Mouse (Mus musculus): ENCODE results near the gene Fam221b.

Gene Fam221b

GRCm38 (mm10) chr4:43666412-43666811 lies 2.5 kb downstream of the Fam221b start:
- in situ Hi-C loops (cut with MboI; ENCODE audit: low sequenced_read_pairs), result no loop called here

GRCm38 (mm10) chr4:43657146-43657545 lies 11.8 kb downstream of the Fam221b start:
- in situ Hi-C loops (cut with MboI; ENCODE audit: low sequenced_read_pairs), result no loop called here

DNA sequence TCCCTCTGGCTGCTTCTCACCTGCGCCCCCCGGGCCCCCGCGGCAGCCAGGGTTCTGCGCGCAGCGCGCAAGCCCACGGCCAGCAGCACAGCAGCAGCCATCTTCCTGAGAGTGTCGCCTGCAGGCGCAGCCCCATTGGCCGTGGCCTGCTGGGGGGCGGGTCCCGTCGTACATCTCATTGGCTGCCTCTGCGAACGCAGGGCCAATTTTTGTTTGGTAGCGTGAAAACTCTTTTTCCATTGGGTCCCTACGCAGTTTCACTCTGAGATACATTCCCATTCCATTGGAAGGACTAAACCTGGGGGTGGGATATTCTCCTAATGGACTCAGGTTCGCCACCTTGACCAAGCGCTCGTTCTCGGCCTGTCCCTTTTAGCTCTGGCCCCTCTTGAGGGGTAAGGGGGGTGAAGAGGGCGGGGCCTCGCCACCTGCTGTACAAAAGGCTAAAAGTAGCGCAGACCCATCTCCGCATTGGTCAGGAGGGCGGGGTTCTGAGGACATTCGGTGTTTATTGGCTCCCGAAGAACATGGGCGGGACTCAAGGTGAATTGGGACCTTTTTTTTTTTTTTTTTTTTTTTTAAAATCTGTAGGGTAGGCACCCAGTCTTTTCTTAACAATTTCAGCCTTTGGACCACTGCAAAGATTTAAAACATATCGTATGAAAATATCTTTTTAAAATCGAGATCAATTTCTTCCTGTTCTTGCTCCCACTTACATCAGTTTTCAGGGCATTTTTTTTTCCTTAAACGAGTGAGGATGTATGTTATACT lies 12.4 kb downstream of the Fam221b start, which contains the start of gene Hint2:
Gene Hint2, minus strand, starts transcription at position 128 of the 771 bp plus-strand sequence.
- in situ Hi-C loops (cut with MboI; ENCODE audit: low sequenced_read_pairs), result no loop called here

GRCm38 (mm10) chr4:43655656-43656338 lies 13.1 kb downstream of the Fam221b start:
- in situ Hi-C loops (cut with MboI; ENCODE audit: low sequenced_read_pairs), result no loop called here

GRCm38 (mm10) chr4:43653161-43654015 lies 15.6 kb downstream of the Fam221b start, which contains the start of gene Spag8:
Gene Spag8 (minus strand): TSS chr4:43653594.
- in situ Hi-C loops (cut with MboI; ENCODE audit: low sequenced_read_pairs), result no loop called here

DNA sequence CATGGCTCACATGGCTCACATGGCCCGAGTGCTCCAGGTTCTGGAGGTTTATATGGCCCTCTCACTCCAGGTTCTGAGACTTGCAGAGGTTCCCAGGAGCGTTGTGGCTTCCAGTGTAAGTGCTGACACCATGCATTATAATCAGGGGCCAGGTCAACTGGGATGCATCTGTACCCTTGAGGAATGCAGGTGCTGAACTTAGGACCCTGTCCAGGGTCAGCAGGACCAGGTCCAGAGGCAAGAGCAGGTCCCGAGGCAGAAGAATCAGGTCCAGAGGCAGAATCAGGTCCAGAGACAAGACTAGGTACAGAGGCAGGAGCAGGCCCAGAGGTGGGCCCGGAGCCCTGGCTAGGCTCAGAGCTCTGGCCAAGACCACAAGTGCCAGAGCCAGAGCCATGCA lies 16.2 kb downstream of the Fam221b start:
- in situ Hi-C loops (cut with MboI; ENCODE audit: low sequenced_read_pairs), result no loop called here

DNA sequence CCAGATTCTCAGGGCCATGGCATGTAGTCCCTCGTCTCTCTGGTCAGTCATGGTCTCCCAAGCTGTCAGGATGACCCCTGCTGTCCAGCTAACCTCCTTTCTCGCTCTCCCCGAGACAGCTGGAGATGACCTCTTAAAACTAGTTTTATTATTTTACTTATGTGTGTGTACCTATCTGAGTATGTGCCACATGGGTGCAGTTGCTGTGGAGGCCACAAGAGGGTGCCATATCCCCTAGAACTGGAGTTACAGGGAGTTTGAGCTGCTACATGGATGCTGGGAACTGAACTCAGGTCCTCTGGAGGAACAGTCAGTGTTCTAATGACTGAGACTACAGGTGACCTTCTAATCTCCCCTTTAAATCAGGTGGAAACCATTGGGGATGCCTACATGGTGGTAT lies 19.2 kb downstream of the Fam221b start:
- in situ Hi-C loops (cut with MboI; ENCODE audit: low sequenced_read_pairs), result no loop called here

- in situ Hi-C loops (cut with MboI; ENCODE audit: low sequenced_read_pairs), result no loop called here
Measured at GRCm38 (mm10) chr4:43640491-43640890, 28.5 kb downstream of the Fam221b start.

DNA sequence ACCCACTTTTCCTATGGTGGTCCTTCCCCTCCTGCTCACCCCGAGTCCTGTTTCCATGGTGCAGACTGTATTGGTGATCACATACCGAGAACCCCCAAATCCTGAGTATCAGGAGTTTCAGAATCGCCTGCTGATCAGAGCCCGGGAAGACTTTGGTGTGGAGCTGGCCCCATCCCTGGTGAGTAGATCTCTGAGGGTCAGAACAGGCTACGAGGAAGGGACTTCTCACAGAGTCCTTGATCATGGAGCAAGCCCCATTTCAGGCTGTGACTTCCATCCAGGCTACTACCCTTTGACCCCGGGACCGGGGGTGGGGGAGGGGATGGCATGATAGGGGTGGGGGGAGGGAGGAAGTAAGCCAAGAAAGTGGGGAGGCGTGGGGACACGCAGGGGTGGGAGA lies 28.9 kb downstream of the Fam221b start:
- in situ Hi-C loops (cut with MboI; ENCODE audit: low sequenced_read_pairs), result no loop called here

- in situ Hi-C loops (cut with MboI; ENCODE audit: low sequenced_read_pairs), result no loop called here
Measured at GRCm38 (mm10) chr4:43636751-43637150, 32.2 kb downstream of the Fam221b start.

GRCm38 (mm10) chr4:43634621-43635374 lies 34.1 kb downstream of the Fam221b start:
- in situ Hi-C loops (cut with MboI; ENCODE audit: low sequenced_read_pairs), result no loop called here

GRCm38 (mm10) chr4:43633736-43634135 lies 35.2 kb downstream of the Fam221b start:
- in situ Hi-C loops (cut with MboI; ENCODE audit: low sequenced_read_pairs), result no loop called here

DNA sequence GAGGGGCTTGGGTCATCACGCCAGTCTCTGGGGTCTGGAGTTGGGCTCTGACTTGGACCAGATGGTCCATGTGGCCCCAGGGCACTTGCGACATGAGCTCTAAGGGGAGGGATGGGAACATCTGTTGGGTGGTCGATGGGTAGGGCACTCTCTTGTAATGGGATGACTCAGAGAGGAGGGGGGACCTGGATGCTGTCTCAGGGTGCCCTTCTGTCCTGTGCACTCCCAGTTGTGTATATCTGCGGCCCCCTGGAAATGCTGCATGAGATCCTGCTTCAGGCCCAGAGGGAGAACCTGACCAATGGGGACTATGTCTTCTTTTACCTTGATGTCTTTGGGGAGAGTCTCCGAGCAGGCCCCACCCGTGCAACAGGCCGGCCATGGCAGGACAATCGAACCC lies 35.6 kb downstream of the Fam221b start:
- in situ Hi-C loops (cut with MboI; ENCODE audit: low sequenced_read_pairs), result no loop called here

GRCm38 (mm10) chr4:43631956-43632920 lies 36.7 kb downstream of the Fam221b start:
- in situ Hi-C loops (cut with MboI; ENCODE audit: low sequenced_read_pairs), result no loop called here

DNA sequence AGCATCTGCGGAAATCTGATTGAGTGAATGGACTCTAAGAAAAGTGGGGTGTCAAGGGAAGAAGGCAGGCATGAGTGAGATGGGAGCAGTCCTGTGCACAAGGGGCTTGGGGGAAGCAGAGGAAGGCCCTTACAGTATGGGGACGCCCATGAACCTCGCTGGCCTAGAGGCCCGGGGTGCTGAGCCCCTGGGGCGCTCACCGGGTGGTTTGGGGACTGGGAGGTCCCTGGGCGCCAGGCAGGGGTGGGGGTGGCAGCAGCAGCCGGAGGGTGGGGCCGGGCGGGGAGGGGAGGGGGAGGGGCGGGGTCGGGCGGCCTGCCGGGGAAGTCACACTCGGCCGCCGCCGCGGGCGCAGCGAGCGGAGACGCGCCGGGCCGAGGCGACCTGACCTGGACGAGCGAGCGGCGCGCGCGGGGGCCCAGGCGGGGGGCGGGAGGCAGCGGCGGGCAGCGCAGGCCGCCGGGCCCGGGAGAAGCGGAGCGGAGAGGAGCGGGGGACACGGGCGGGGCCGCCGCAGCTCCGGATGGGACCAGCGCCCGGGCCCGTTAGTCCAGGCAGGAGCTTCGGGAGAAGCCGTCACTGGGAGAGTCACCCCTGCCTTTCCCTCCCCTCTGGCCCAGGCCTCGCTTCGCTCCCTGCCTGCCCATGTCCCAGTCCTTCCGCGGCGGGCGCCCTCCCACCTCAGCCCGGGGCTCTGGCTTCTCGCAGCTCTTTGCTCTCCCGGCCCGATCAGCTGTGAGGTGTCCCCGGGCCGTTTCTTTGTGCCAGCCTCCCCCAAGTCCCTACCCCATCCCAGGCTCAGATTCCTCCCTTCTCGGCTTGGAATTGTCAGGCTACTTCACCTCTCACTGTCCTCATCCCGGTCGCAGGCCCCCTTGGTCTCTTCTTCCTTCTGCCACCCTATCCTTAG lies 37.6 kb downstream of the Fam221b start, which contains the start of gene Npr2:
Gene Npr2, plus strand, starts transcription at position 890 of the 910 bp plus-strand sequence.
- in situ Hi-C loops (cut with MboI; ENCODE audit: low sequenced_read_pairs), result no loop called here

- in situ Hi-C loops (cut with MboI; ENCODE audit: low sequenced_read_pairs), result no loop called here
Measured at GRCm38 (mm10) chr4:43630671-43631045, 38.3 kb downstream of the Fam221b start.

DNA sequence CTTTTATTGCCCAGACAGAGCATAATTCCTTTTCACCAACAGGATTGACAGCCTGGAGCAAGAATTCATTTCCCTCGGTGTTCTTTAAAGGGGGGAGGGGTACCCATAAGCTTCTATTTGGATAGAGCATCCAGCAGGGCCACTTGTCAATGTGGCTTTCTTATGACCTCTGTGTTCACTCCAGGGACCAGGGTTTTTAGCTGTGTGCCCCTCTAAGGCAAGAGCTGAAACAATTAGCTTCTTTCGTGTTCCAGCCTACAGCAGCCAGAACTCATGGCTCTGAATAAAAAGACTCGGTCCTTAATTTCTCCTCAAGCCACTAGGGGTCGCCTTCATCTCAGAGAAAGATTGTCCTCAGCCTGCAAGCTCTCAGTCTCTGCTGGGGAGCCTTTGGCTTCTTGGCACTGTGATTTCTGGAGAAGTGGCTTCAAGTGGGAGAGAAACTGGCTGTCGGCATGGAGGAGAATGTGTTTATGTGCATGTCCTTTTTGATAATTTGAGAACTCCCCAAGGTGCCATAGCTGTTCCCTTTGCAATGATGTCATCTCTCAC lies 38.8 kb downstream of the Fam221b start:
- in situ Hi-C loops (cut with MboI; ENCODE audit: low sequenced_read_pairs), result no loop called here

Data from CH12F3 (cell line).